Mouse (Mus musculus): ENCODE results near the gene Slc25a17.

Slc25a17 gene

GRCm38 (mm10) chr15:81294386-81294785, 66.2 kb downstream of the Slc25a17 start:
- CTCF ChIA-PET, result interaction anchor here in 2 of 4 experiments (0.6 to 1.5 kb wide), 5 partner anchors 12 to 98 kb away, joined by 3 to 4 read pairs (median 3); no protein-coding TSS in a partner anchor
- POLR2A ChIA-PET, result interaction anchor here in 2 of 4 experiments (0.6 to 1.9 kb wide), 9 partner anchors 8 to 754 kb away, joined by 3 to 10 read pairs (median 3); partner anchors contain the start of gene Tnrc6b (in 1 of the 2)

GRCm38 (mm10) chr15:81290747-81291146, 69.9 kb downstream of the Slc25a17 start:
- CTCF ChIA-PET, result interaction anchor here in 3 of 4 experiments (0.7 to 1.9 kb wide), 8 partner anchors 9 to 272 kb away, joined by 3 to 9 read pairs (median 4); no protein-coding TSS in a partner anchor
- POLR2A ChIA-PET, result interaction anchor here (0.6 to 1.4 kb wide), 6 partner anchors 9 to 123 kb away, joined by 3 to 4 read pairs (median 3); no protein-coding TSS in a partner anchor

- ChIA-PET POLR2A (interaction anchor here (0.6 to 1.5 kb wide), 6 partner anchors 9 to 122 kb away, joined by 3 to 4 read pairs (median 3); no protein-coding TSS in a partner anchor), CTCF (interaction anchor here in 3 of 4 experiments (0.7 to 1.9 kb wide), 7 partner anchors 9 to 271 kb away, joined by 3 to 9 read pairs (median 4); no protein-coding TSS in a partner anchor)
Observed at GRCm38 (mm10) chr15:81290230-81290629, 70.4 kb downstream of the Slc25a17 start.

DNA sequence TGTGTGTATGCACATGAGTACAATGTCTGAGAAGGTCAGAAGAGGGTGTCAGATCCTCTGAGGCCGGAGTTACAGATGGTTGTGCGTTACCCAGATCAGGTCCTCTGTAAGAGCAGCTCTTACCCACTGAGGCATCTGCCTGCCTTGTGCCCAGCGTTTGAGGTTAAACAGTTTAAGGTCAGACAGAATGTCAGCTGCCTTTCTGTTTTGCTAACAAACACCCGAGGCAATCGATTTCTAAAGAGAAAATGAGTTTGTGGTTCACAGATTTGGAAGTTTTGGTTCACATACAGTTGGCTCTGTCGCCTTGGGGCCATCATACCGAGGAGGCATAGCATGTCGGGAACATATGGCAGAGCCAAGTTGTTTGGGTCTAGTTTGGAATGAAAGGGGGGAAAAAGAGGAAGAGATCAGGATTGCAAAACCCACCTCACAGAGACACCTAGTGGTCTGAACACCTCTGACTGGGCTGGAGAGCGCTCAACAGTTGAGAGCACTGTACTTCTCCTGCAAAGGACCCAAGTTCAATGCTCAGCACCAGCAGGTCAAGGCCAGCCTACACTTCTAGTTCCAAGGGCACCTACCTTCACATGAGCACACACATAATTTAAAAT, 76.4 kb downstream of the Slc25a17 start:
- POLR2A ChIA-PET, result interaction anchor here in 1 of 4 experiments (1.0 to 1.4 kb wide), 2 partner anchors 11 to 307 kb away, joined by 3 read pairs; partner anchors contain the start of gene Sgsm3
- CTCF ChIA-PET, result interaction anchor here in 1 of 4 experiments (0.6 kb wide), 1 partner anchor 479 kb away, joined by 3 read pairs; no protein-coding TSS in a partner anchor

- POLR2A ChIA-PET, result no interaction called here
- CTCF ChIA-PET, result interaction anchor here in 2 of 4 experiments (0.5 to 1.4 kb wide), 2 partner anchors 12 to 1627 kb away, joined by 3 to 4 read pairs; no protein-coding TSS in a partner anchor
Observed at GRCm38 (mm10) chr15:81278699-81279098, 81.9 kb downstream of the Slc25a17 start.

GRCm38 (mm10) chr15:81277928-81278327, 82.7 kb downstream of the Slc25a17 start:
- POLR2A ChIA-PET, result no interaction called here
- CTCF ChIA-PET, result interaction anchor here in 1 of 4 experiments (0.6 to 1.4 kb wide), 3 partner anchors 9 to 24 kb away, joined by 3 to 5 read pairs (median 3); no protein-coding TSS in a partner anchor

DNA sequence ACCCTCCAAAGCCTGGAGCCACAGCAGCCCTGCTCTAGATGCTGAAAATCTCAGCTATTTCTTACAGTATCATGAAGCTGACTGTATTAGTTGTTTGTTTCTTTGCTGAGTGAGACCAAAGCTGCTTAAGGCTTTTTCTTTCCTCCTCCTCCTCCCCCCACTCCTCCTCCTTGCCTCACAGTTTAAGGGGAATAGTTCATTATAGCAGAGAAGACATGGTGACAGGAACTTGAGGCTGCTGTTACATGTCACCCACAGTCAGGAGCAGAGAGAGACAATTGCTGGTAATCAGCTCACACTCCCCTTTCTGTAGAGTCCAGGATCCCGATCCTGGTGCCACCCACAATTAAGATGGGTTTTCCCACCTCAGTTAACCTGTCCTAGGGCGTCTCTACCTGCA, 87.3 kb downstream of the Slc25a17 start:
- ChIA-PET POLR2A (interaction anchor here in 2 of 4 experiments (0.7 to 2.1 kb wide), 4 partner anchors 9 to 264 kb away, joined by 3 to 7 read pairs (median 4); no protein-coding TSS in a partner anchor), CTCF (interaction anchor here in 2 of 4 experiments (0.6 to 0.7 kb wide), 4 partner anchors 8 to 894 kb away, joined by 3 to 16 read pairs (median 12); no protein-coding TSS in a partner anchor)

- ChIA-PET CTCF (interaction anchor here in 2 of 4 experiments (0.6 to 1.1 kb wide), 3 partner anchors 8 to 113 kb away, joined by 3 read pairs; no protein-coding TSS in a partner anchor), POLR2A (interaction anchor here in 2 of 4 experiments (0.6 to 1.0 kb wide), 4 partner anchors 12 to 1183 kb away, joined by 3 read pairs; no protein-coding TSS in a partner anchor)
Observed at GRCm38 (mm10) chr15:81272305-81273053, 88.1 kb downstream of the Slc25a17 start.

Measured in embryonic stem cell, embryonic (primary cell).